Comparison of ENCODE assay signal across 8 mouse cellular contexts in the genomic region with DNA sequence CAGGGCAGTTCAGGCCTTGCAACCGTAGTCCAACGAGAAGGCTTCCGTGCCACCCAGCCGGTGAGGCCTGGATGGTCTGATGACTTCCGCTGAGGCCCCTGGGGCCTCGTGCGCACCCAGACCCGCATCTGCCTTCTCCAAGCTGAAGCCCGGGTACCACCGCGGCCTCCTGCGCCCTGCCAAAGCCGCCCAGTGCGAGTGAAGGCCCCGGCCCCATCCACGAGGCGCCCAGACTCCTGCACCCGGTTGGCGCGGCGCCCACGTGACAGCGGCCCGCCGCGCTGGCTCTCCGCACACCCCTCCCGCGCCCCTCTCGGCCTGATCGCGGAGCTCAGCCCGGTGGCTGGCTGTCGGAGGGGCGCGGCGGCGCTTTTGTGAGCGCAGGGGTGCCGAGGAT. TPM values are rescaled to one million over a fixed set of nuclear protein-coding genes. Genes with fewer than 3 reads are reported as not detected.
A peak's percentile ranks its signal among the peaks of the same experiment; 100 is the strongest.
DNase-seq lines count a peak whose midpoint lies in the region; ATAC-seq and TF ChIP-seq lines count a peak whose summit lies in the region.

No protein-coding gene starts in this region.

- no peak for TF ChIP-seq EP300 in CH12.LX (IDR thresholded peaks at IDR 0.05; ENCODE audit: low read length)

- ATAC-seq in heart, embryonic 12.5 days (ENCODE audit: insufficient number of reproducible peaks, low FRiP score): peak; percentile 63
- ATAC-seq in hindbrain, embryonic 11.5 days (ENCODE audit: low FRiP score): peak; percentile 54
- peak; percentile 35 for ATAC-seq in liver, embryonic 16.5 days (ENCODE audit: low read depth)

- no peaks in the 10 kb centered on the region for H3K27me3 ChIP-seq in heart, embryonic 12.5 days (replicated peaks)
- H3K27me3 ChIP-seq in CH12.LX (replicated peaks): no peaks in the 10 kb centered on the region
- no peaks in the 10 kb centered on the region for H3K27me3 ChIP-seq in hindbrain, embryonic 11.5 days (ENCODE audit: control insufficient read depth, insufficient read depth, low read length)
- H3K27me3 ChIP-seq in liver, embryonic 16.5 days (ENCODE audit: control insufficient read depth, insufficient read depth, low read depth, low read length): no peaks in the 10 kb centered on the region
- no peaks in the 10 kb centered on the region for H3K27me3 ChIP-seq in testis, adult 2 months (ENCODE audit: control insufficient read depth, insufficient read depth, low read length)

- no peak for TF ChIP-seq CTCF in CH12.LX (conservative IDR thresholded peaks at IDR 0.05 in 1 of 2, IDR thresholded peaks at IDR 0.05 in 1 of 2; ENCODE audit: low read depth in 2 of 2, low read length in 2 of 2)
- no peak for TF ChIP-seq CTCF in testis, adult 2 months (IDR thresholded peaks at IDR 0.05; ENCODE audit: control insufficient read depth, insufficient read depth, insufficient replicate concordance, low read depth, low read length)

- peak overlapping the region; percentile 85 for H3K4me2 ChIP-seq in heart, embryonic 12.5 days
- H3K4me2 ChIP-seq in CH12.LX (ENCODE audit: insufficient read depth, low read depth, poor library complexity, severe bottlenecking): peak overlapping the region; percentile 83
- H3K4me2 ChIP-seq in hindbrain, embryonic 11.5 days (replicated peaks; ENCODE audit: low read depth, low read length): peak overlapping the region; percentile 96
- peak overlapping the region; percentile 99 for H3K4me2 ChIP-seq in liver, embryonic 16.5 days (ENCODE audit: low read depth, low read length)

- H3K4me3 ChIP-seq in heart, embryonic 12.5 days: peak overlapping the region; percentile 72
- peak overlapping the region; percentile 75 to 97 (median 89) for H3K4me3 ChIP-seq in CH12.LX (replicated peaks in 1 of 3; ENCODE audit: low read depth in 2 of 3, low read length in 2 of 3, poor library complexity in 1 of 3)
- peak overlapping the region; percentile 88 for H3K4me3 ChIP-seq in hindbrain, embryonic 11.5 days (ENCODE audit: low read depth, low read length)
- peak overlapping the region; percentile 75 for H3K4me3 ChIP-seq in liver, embryonic 16.5 days (ENCODE audit: low read depth, low read length)
- H3K4me3 ChIP-seq in testis, adult 2 months (ENCODE audit: control insufficient read depth, low read depth, low read length): peak overlapping the region; percentile 83

- no peak for TF ChIP-seq RAD21 in CH12.LX (IDR thresholded peaks at IDR 0.05; ENCODE audit: low read depth, low read length)

- no peaks in the 10 kb centered on the region for H3K9me3 ChIP-seq in heart, embryonic 12.5 days (replicated peaks)
- H3K9me3 ChIP-seq in CH12.LX (replicated peaks; ENCODE audit: low read length): no peaks in the 10 kb centered on the region
- no peaks in the 10 kb centered on the region for H3K9me3 ChIP-seq in hindbrain, embryonic 11.5 days (ENCODE audit: control insufficient read depth, low read length)
- no peaks in the 10 kb centered on the region for H3K9me3 ChIP-seq in liver, embryonic 16.5 days (replicated peaks; ENCODE audit: control insufficient read depth, low read length)

- H3K9ac ChIP-seq in heart, embryonic 12.5 days: peak overlapping the region; percentile 92
- H3K9ac ChIP-seq in CH12.LX (ENCODE audit: insufficient read depth, low read depth): peak overlapping the region; percentile 80
- peak overlapping the region; percentile 88 for H3K9ac ChIP-seq in hindbrain, embryonic 11.5 days (ENCODE audit: low read depth, low read length)
- peak overlapping the region; percentile 82 for H3K9ac ChIP-seq in liver, embryonic 16.5 days (ENCODE audit: low read depth, low read length)

- TF ChIP-seq POLR2A in CH12.LX (IDR thresholded peaks at IDR 0.05; ENCODE audit: low read depth, low read length): no peak
- no peak for TF ChIP-seq POLR2A in testis, adult 2 months (IDR thresholded peaks at IDR 0.05; ENCODE audit: control insufficient read depth, low read depth, low read length)

- under 1% methylated on average over 40 of the region's 40 CpGs for WGBS in heart, embryonic 12.5 days
- WGBS in hindbrain, embryonic 11.5 days: 0% methylated on average over 35 of the region's 40 CpGs
- WGBS in liver, embryonic 16.5 days (ENCODE audit: insufficient replicate concordance): 0% methylated on average over 40 of the region's 40 CpGs

- H3K79me2 ChIP-seq in CH12.LX (replicated peaks; ENCODE audit: control insufficient read depth, extremely low read depth, insufficient read depth, poor library complexity, severe bottlenecking): peaks cover 33% of the 10 kb centered on the region

- no peak for DNase-seq in heart, adult 18-20 months
- peak; percentile 52 for DNase-seq in CH12.LX (ENCODE audit: extremely low read depth)
- DNase-seq in brain, adult 2 months (ENCODE audit: low read depth, low spot score): peak; percentile 73
- no peak for DNase-seq in hindbrain, embryonic 11.5 days (ENCODE audit: low spot score)
- no peak for DNase-seq in cerebellum, adult 18-20 months

- H3K4me1 ChIP-seq in heart, embryonic 12.5 days (replicated peaks): peaks cover 41% of the 10 kb centered on the region
- H3K4me1 ChIP-seq in CH12.LX (ENCODE audit: control insufficient read depth in 1 of 2, insufficient read depth in 2 of 2): peaks cover 26 to 50% of the 10 kb centered on the region in 2 experiments
- peaks cover 33% of the 10 kb centered on the region for H3K4me1 ChIP-seq in hindbrain, embryonic 11.5 days (replicated peaks; ENCODE audit: control insufficient read depth, insufficient read depth, low read length)
- peaks cover 31% of the 10 kb centered on the region for H3K4me1 ChIP-seq in liver, embryonic 16.5 days (ENCODE audit: control insufficient read depth, low read depth, low read length)
- H3K4me1 ChIP-seq in testis, adult 2 months (ENCODE audit: control insufficient read depth, insufficient read depth, low read length): peaks cover 18% of the 10 kb centered on the region

- peak overlapping the region; percentile 96 for H3K27ac ChIP-seq in heart, embryonic 12.5 days (ENCODE audit: poor library complexity, severe bottlenecking)
- peak overlapping the region; percentile 50 for H3K27ac ChIP-seq in CH12.LX (ENCODE audit: insufficient read depth, low read depth)
- H3K27ac ChIP-seq in hindbrain, embryonic 11.5 days (ENCODE audit: low read depth, low read length): peak overlapping the region; percentile 100
- peak overlapping the region; percentile 83 for H3K27ac ChIP-seq in liver, embryonic 16.5 days (ENCODE audit: low read length)
- peak overlapping the region; percentile 86 for H3K27ac ChIP-seq in testis, adult 2 months (ENCODE audit: control insufficient read depth, insufficient read depth, low read depth, low read length)

- peaks cover 38% of the 10 kb centered on the region for H3K36me3 ChIP-seq in heart, embryonic 12.5 days
- H3K36me3 ChIP-seq in CH12.LX (replicated peaks in 1 of 2; ENCODE audit: control insufficient read depth in 1 of 2, insufficient read depth in 1 of 2, low read length in 1 of 2): peaks cover 31 to 45% of the 10 kb centered on the region in 2 experiments
- H3K36me3 ChIP-seq in hindbrain, embryonic 11.5 days (ENCODE audit: control insufficient read depth, insufficient read depth, low read length): peaks cover 10% of the 10 kb centered on the region
- peaks cover 15% of the 10 kb centered on the region for H3K36me3 ChIP-seq in liver, embryonic 16.5 days (ENCODE audit: control insufficient read depth, insufficient read depth)
- no peaks in the 10 kb centered on the region; the same call in 1 of the 2 replicates for H3K36me3 ChIP-seq in testis, adult 2 months (ENCODE audit: control insufficient read depth, insufficient read depth, low read length)

- in situ Hi-C loops in CH12.LX (cut with MboI; ENCODE audit: low pct_ligation_motif_present, low pct_unique_long_range_greater_than_20kb, low sequenced_read_pairs): loop anchor here (5.0 kb wide), 1 partner anchor 64 kb away; no protein-coding TSS in a partner anchor

- dilution Hi-C loops in CH12.LX (cut with MboI; ENCODE audit: extremely low pct_ligation_motif_present, extremely low pct_unique_long_range_greater_than_20kb, low sequenced_read_pairs): no loop called here

RNA-seq across cellular contexts. Expression of a gene that starts 0.8 kb away (rescaled TPM):
- polyA plus RNA-seq in heart, embryonic 12.5 days (2016; fragmentation: Nextera tagmentation; extraction: Ambion mirVana): 45.1 and 47.5 TPM in 2 replicates
- total RNA-seq in heart, adult 18-20 months (2021): 100 to 1,000 TPM in 1 of 2 experiments, 10 to 100 TPM in 1; 41.4 to 258 TPM
- total RNA-seq in CH12.LX (2012; rRNA removed) (186 and 279 TPM in 2 replicates), CH12.LX (2014; rRNA removed) (109 and 116 TPM in 2 replicates)
- polyA plus RNA-seq in CH12.LX (2012; ENCODE audit: insufficient read length, low read depth): 241 and 300 TPM in 2 replicates
- polyA plus RNA-seq in hindbrain, embryonic 11.5 days (2014; fragmentation: Nextera tagmentation; extraction: Ambion mirVana): 76.0 and 94.1 TPM in 2 replicates
- polyA plus RNA-seq in liver, embryonic 16.5 days (2015; fragmentation: Nextera tagmentation; extraction: Ambion mirVana): 20.3 and 24.2 TPM in 2 replicates
- polyA plus RNA-seq in testis, adult 2 months (2012; rRNA removed): 71.2 and 72.1 TPM in 2 replicates

RNA-seq across cellular contexts. Expression of a gene that starts 27.3 kb away (rescaled TPM):
- polyA plus RNA-seq in heart, embryonic 12.5 days (2016; fragmentation: Nextera tagmentation; extraction: Ambion mirVana): 48.0 and 48.3 TPM in 2 replicates
- total RNA-seq in heart, adult 18-20 months (2021): 10 to 100 TPM; 22.4 to 30.3 TPM
- total RNA-seq in CH12.LX (2012; rRNA removed): 120 and 164 TPM in 2 replicates
- total RNA-seq in CH12.LX (2014; rRNA removed): 98.7 and 105 TPM in 2 replicates
- polyA plus RNA-seq in CH12.LX (2012; ENCODE audit: insufficient read length, low read depth): 155 and 165 TPM in 2 replicates
- 70.9 and 71.3 TPM in 2 replicates for polyA plus RNA-seq in hindbrain, embryonic 11.5 days (2014; fragmentation: Nextera tagmentation; extraction: Ambion mirVana)
- polyA plus RNA-seq in liver, embryonic 16.5 days (2015; fragmentation: Nextera tagmentation; extraction: Ambion mirVana): 51.4 and 51.6 TPM in 2 replicates
- 51.1 and 51.7 TPM in 2 replicates for polyA plus RNA-seq in testis, adult 2 months (2012; rRNA removed)

RNA-seq across cellular contexts. Expression of a gene that starts 39.5 kb away (rescaled TPM):
- polyA plus RNA-seq in heart, embryonic 12.5 days (2016; fragmentation: Nextera tagmentation; extraction: Ambion mirVana): 139 and 140 TPM in 2 replicates
- total RNA-seq in heart, adult 18-20 months (2021): 10 to 100 TPM; 54.8 to 55.9 TPM
- 174 and 254 TPM in 2 replicates for total RNA-seq in CH12.LX (2012; rRNA removed)
- 184 and 188 TPM in 2 replicates for total RNA-seq in CH12.LX (2014; rRNA removed)
- polyA plus RNA-seq in CH12.LX (2012; ENCODE audit: insufficient read length, low read depth): 141 and 158 TPM in 2 replicates
- 264 and 272 TPM in 2 replicates for polyA plus RNA-seq in hindbrain, embryonic 11.5 days (2014; fragmentation: Nextera tagmentation; extraction: Ambion mirVana)
- polyA plus RNA-seq in liver, embryonic 16.5 days (2015; fragmentation: Nextera tagmentation; extraction: Ambion mirVana): 61.6 and 64.7 TPM in 2 replicates
- 233 and 245 TPM in 2 replicates for polyA plus RNA-seq in testis, adult 2 months (2012; rRNA removed)

RNA-seq across cellular contexts. Expression of a gene that starts 39.5 kb away (rescaled TPM):
- 23.2 and 24.9 TPM in 2 replicates for polyA plus RNA-seq in heart, embryonic 12.5 days (2016; fragmentation: Nextera tagmentation; extraction: Ambion mirVana)
- 10 to 100 TPM; 11.4 to 11.5 TPM for total RNA-seq in heart, adult 18-20 months (2021)
- 10.0 and 10.4 TPM in 2 replicates for total RNA-seq in CH12.LX (2012; rRNA removed)
- 3.8 and 4.3 TPM in 2 replicates for total RNA-seq in CH12.LX (2014; rRNA removed)
- polyA plus RNA-seq in CH12.LX (2012; ENCODE audit: insufficient read length, low read depth): 14.2 and 17.6 TPM in 2 replicates
- polyA plus RNA-seq in hindbrain, embryonic 11.5 days (2014; fragmentation: Nextera tagmentation; extraction: Ambion mirVana): 28.8 and 29.4 TPM in 2 replicates
- 8.6 and 11.5 TPM in 2 replicates for polyA plus RNA-seq in liver, embryonic 16.5 days (2015; fragmentation: Nextera tagmentation; extraction: Ambion mirVana)
- 11.1 and 11.3 TPM in 2 replicates for polyA plus RNA-seq in testis, adult 2 months (2012; rRNA removed)

Comparison
In these comparisons a context has a peak if more than half of its experiments do, and no peak if none do; other contexts are left out.
1. H3K27ac ChIP-seq: peak in every context shown above with its lines; median percentile 100 in hindbrain, embryonic 11.5 days; 96 in heart, embryonic 12.5 days; 86 in testis, adult 2 months; 83 in liver, embryonic 16.5 days; 50 in CH12.LX.
2. DNase-seq: peak in CH12.LX (single experiment) and brain, adult 2 months (single experiment); none in heart, adult 18-20 months (0 of 2), hindbrain, embryonic 11.5 days (single experiment) and cerebellum, adult 18-20 months (0 of 2).
3. Peak in every context shown above with its lines, with median percentiles within 50 percentile points of each other: ATAC-seq, H3K4me2 ChIP-seq, H3K4me3 ChIP-seq and H3K9ac ChIP-seq.